Mouse (Mus musculus): ENCODE measurements around the gene Zfand2b.
A peak's percentile ranks its signal among the peaks of the same experiment; 100 is the strongest.

The Zfand2b gene

GRCm38 (mm10) chr1:75168472-75169464 is at the start of gene Zfand2b:
Gene Zfand2b, plus strand, starts transcription at chr1:75168646.
- peak; percentile 99 for DNase-seq (ENCODE audit: low spot score)

GRCm38 (mm10) chr1:75122211-75122610 is 46.2 kb upstream of the Zfand2b start:
- no peak for DNase-seq (ENCODE audit: low spot score)

DNA sequence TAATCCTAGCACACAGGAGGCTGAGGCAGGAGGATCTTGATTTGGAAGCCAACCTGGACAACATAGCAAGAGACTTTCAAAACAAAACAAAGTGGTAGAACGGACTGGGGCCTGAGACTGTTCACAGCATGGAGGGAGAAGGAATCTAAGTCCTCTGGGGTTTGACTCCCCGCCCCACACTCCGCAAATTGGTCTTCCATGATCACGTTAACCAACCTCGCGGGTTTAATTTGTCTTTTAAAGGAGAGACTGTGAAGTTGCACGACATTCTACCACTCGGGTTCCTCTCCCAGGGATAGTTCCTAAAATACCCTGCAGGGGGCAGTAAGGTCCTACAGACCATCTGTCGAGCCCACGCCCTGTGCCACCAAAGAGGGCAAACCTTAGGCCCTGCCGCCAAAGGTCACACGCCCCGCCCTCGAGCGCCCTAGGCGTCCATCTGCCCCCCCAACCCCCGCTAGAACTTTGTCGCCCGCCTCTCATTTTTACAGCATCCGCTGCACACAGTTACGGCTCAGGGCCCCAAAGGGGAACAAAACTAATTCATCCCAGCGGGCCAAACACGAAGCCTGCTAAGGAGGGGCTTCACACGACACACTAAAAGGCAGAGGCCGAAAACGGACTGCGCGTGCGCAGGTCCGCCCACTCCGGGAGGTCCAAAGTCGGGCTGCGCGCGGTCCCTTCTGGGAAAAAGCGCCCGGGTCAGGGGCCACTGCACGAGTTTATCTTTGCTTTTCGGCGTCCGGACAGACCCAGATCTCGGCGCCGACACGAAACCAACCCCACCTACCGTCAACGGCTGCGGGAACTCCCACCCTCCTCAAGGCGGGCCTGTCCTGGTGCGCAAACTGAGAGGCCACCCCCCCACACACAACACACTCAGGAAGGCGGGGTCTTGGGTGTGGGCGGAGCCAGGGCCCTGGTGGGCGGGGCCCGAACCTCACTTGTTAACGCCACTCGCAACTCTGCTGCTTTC is 43.8 kb upstream of the Zfand2b start, which contains the start of gene Nhej1:
TSS of gene Nhej1 (minus strand) at position 855 of the 976 bp plus-strand sequence.
- DNase-seq (ENCODE audit: low spot score): peak; percentile 98

GRCm38 (mm10) chr1:75125418-75125817 is 43.0 kb upstream of the Zfand2b start:
- DNase-seq (ENCODE audit: low spot score): no peak

GRCm38 (mm10) chr1:75128641-75129040 is 39.8 kb upstream of the Zfand2b start:
- no peak for DNase-seq (ENCODE audit: low spot score)

DNA sequence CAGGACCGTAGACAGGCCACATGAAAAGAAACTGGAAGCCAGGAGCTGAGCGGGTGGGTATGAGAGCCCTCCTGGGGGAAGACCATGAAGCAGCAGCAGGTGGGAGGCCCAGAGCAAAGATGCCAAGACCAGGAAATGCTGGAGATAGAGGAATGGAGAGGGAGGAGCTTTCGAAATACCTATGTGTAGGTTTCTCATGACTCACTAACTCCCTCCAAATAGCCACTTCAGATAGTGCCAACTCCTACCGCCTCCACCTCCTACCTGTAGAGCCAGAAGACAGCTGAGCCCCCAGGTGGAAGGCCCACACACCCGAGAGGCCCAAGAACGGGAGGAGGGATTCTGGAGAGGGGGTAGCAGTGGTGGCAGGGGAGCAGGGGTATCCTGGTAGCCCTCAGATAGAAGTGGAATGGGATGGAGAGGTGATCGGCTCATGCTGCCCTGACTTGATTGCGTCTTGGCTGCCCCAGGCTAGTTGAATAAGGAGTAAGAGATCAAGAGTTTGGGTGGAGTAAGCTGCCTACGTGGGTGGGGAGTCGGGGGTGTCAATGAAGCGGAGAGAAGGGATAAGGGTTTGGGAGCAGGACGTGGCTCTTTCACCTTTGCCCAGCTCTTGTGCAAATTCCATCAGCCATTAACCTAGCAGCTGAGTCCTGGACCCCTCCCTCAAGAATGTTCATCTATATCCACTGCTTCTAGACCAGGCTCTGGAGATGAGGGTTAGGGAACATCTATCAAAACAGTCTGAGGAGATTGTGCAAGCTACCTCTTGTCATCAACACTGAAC is 34.8 kb upstream of the Zfand2b start, which contains the start of gene Slc23a3:
TSS of gene Slc23a3 (minus strand) at position 470 of the 787 bp plus-strand sequence.
- DNase-seq (ENCODE audit: low spot score): peak; percentile 84

DNA sequence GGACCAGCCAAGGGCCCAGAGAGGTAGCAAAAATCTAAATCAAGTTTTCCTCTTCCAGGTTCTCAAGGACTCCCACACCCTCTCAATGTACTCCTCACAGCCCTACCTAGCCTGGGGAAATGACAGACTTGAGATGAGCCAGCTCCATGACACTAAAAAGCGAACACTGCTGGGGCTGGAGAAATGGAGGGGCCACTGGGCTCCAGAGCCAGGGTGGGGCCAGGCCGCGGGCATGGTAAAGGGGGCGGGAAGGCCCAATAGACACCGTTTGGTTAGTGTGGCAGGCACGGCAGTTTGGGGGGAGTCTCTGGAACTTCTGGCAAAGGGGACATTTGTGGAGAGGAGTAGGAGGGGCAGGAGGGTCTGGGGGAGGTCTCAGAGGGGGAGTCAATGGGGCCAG is 32.2 kb upstream of the Zfand2b start:
- no peak for DNase-seq (ENCODE audit: low spot score)

DNA sequence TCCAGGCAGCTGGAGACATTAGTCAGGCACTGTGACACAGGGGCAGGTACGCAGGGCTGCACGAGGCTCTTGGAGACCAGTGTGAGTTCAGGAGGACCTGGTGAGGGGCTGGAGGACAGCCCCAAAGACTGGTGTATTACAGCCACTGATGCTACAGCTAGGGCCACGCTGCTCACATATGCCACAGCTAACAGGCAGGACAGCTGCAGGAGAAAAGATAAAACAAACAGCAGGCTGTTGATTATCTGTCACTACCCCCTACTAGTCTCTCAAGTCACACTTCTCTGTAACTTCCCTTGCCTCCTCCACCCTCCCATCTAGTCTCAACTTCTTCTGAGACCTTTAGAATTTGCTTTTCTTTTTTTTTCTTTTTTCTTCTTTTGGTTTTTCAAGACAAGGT is 31.7 kb upstream of the Zfand2b start:
- DNase-seq (ENCODE audit: low spot score): no peak

GRCm38 (mm10) chr1:75138448-75138847 is 30.0 kb upstream of the Zfand2b start:
- no peak for DNase-seq (ENCODE audit: low spot score)

DNA sequence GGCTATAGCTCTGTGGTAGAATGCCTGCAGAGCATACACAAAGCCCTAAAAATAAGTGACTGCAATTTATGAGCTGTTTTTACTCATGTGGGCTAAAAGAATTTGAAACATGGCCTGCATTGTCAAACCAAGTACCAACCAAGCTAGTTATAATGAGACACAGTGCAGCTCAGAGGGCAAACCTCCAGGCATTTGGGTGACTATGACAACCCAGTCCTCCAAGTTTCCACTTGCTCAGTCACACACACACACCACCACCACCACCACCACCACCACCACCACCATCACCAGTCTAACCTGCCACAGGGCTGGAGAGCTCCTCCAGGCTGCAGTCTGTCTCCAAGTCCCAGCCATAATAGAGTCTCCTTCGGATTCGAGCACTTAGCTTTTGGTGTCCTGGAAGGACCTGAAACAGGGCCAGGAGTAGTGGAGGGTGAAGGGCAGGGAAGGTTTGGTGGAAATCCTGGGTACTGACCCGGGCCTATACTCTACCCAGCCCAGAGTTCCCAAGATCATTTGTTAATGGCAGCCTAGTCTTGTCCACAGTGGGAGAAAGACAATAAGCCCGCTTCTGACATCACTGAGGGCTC is 27.8 kb upstream of the Zfand2b start:
- no peak for DNase-seq (ENCODE audit: low spot score)

GRCm38 (mm10) chr1:75141486-75142190 is 26.8 kb upstream of the Zfand2b start:
- peak; percentile 70 for DNase-seq (ENCODE audit: low spot score)

- DNase-seq (ENCODE audit: low spot score): peak; percentile 97
Observed at GRCm38 (mm10) chr1:75142301-75143261, 25.9 kb upstream of the Zfand2b start, which contains the start of the genes Cnppd1 and Retreg2. Gene Cnppd1, minus strand, starts transcription at chr1:75142711. Gene Retreg2, plus strand, starts transcription at chr1:75142778.

DNA sequence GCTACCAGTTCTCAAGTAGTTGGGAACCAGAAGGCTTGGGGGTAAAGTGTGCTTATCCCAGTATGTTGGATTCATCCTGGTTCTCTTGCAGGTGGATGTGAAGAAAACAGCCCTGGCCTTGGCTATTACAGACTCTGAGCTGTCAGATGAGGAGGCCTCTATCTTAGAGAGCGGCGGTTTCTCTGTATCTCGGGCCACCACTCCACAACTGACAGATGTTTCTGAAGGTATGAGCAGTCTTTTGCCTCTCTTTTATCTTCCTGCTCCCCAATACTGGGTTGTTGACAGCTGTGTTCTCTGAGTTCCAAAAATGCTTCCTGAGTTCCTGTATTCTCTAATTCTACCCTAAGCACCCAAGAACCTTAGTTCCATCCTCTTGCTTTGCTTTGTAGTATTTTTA is 22.9 kb upstream of the Zfand2b start:
- no peak for DNase-seq (ENCODE audit: low spot score)

DNA sequence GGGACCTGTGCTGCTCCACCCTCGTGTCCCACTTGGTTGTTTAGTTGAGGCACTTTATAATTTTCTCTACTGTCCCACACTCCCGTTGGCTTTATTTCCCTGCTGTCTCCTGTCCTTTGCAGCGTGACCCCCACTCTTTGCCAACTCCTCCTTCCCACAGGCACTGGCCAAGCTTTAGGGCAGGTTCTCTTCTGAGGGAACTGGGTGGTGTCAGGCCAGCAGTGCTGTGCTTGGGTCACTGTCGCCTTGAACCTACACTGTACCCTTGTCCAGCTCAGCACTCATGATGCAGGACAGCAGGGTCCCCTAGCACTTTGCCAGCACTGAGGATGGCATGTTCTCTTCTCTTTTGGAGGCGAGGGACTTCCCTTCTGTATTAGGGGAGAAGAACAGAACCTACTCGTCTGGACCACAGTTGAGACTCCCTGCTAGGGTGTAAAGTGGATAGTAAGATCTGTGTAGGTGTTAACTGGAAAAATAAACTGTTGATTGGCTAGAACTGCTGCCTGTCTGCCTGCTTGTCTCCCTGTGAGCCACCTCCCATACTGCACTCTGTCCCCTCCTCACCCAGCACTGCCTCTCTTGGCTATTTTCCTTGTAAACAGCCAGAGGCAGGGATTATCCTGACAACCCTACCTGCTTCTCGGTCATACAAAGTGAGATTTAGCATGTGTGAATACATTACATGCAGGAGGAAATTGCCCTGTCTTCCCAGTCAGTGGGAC is 20.9 kb upstream of the Zfand2b start:
- no peak for DNase-seq (ENCODE audit: low spot score)

DNA sequence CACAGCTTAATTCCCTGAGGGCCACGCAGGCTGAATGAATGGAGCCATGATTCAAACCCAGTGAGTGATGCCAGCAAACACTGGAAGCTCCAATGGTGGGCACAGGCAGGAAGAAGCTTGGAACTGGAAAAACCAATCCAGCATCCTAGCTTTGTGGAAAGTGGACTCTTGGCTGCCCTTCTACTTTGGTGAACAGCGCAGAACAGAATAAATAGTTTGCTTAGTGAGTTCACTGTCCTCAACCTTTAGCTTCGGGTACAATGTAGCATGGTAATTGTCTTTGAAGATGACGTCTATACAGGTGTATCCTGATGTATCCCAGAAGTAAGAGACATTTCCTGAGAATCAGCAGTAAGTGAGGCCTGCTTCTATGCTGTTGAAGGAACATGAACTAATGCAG is 19.7 kb upstream of the Zfand2b start:
- DNase-seq (ENCODE audit: low spot score): no peak

DNA sequence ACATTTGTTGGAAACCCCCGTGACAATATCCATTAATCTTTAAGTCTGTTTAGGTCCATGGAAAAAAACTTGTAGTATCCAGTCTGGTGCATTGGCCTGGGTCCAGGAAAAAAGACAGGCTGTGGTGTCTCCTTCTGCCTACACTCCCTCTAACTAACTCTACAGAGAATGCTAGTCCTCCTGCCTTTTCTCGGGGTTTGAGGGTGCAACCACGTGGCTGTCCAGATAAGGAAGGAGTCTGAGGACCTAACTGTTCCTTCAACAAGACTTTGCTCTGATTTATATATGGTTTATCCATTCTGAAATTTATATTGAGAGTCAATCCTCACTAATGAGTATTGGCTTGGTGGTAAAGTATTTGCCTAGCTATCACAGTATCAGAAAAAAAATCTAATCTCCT is 12.6 kb upstream of the Zfand2b start:
- DNase-seq (ENCODE audit: low spot score): no peak

DNA sequence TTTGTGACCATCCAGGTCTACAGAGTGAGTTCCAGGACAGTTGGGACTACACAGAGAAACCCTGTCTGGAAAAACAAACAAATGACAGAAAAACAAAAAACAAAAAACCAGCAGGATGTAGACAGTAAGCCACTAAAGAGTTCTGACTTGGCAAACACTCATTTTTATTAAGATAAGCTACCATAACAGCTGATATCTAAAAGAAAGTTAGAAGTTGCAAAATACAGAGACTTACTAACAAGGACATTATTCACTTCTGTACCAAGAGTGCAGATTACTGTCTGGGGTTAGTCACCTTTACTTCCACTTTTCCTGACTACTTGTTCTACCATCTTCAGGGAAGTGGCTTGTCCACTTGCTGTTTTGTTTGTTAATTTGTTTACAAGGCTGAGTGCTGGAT is 9.5 kb upstream of the Zfand2b start:
- DNase-seq (ENCODE audit: low spot score): no peak

GRCm38 (mm10) chr1:75159540-75160255 is 8.7 kb upstream of the Zfand2b start:
- DNase-seq (ENCODE audit: low spot score): no peak

All from yolk sac, embryonic 10.5 days (tissue).